Mouse (Mus musculus) kidney, adult 18-20 months (tissue): ENCODE measurements around the gene Olfr1290.

Experiments
- DNase-seq: peaks from one replicate; pipeline ENCODE4 v3.0.0; 2021

Gene Olfr1290

GRCm38 (mm10) chr2:111493729-111494128, at the start of gene Olfr1290:
TSS of gene Olfr1290 (minus strand) at chr2:111493829.
- no peak for DNase-seq

GRCm38 (mm10) chr2:111540191-111540590, 46.6 kb upstream of the Olfr1290 start, which contains the start of gene Olfr1294:
TSS of gene Olfr1294 (minus strand) at chr2:111540291.
- DNase-seq = no peak

GRCm38 (mm10) chr2:111524903-111525302, 31.3 kb upstream of the Olfr1290 start, which contains the start of gene Olfr1293-ps:
TSS of gene Olfr1293-ps (plus strand) at chr2:111525203.
- no peak for DNase-seq

GRCm38 (mm10) chr2:111517451-111517850, 23.8 kb upstream of the Olfr1290 start:
- DNase-seq = no peak

- no peak for DNase-seq
Measured at GRCm38 (mm10) chr2:111496880-111497279, 3.3 kb upstream of the Olfr1290 start, which contains the start of gene Olfr1291-ps1. TSS of gene Olfr1291-ps1 (plus strand) at chr2:111497180.

- DNase-seq = no peak
Measured at GRCm38 (mm10) chr2:111480519-111480918, 13.1 kb downstream of the Olfr1290 start, which contains the start of gene Olfr1289. TSS of gene Olfr1289 (plus strand) at chr2:111480819.

GRCm38 (mm10) chr2:111473801-111474200, 19.8 kb downstream of the Olfr1290 start, which contains the start of gene Olfr1288:
TSS of gene Olfr1288 (plus strand) at chr2:111474101.
- DNase-seq = no peak

- DNase-seq = no peak
Measured at GRCm38 (mm10) chr2:111448842-111449241, 44.8 kb downstream of the Olfr1290 start, which contains the start of gene Olfr1287. TSS of gene Olfr1287 (plus strand) at chr2:111449142.
